Mouse (Mus musculus) induced T-regulatory cell, adult 2 months (primary cell): ENCODE results near the gene Ppip5k1.

Source experiments
- DNase-seq: peaks from one replicate; pipeline ENCODE4 v3.0.0-alpha.2; 2012; ENCODE audit warnings: low read depth

Gene Ppip5k1

GRCm38 (mm10) chr2:121354820-121355592, at the start of gene Ppip5k1:
Ppip5k1 (minus strand) TSS chr2:121355396.
- peak; percentile 96 for DNase-seq

- no peak for DNase-seq
These were observed 48.1 kb upstream of the Ppip5k1 start for GRCm38 (mm10) chr2:121403296-121403695.

- peak; percentile 91 for DNase-seq
These were observed 41.4 kb upstream of the Ppip5k1 start for GRCm38 (mm10) chr2:121396624-121397023.

- peak; percentile 45 for DNase-seq
These were observed 31.9 kb upstream of the Ppip5k1 start, which contains the start of gene Strc for GRCm38 (mm10) chr2:121386961-121387575. Strc (minus strand) TSS chr2:121387168.

- DNase-seq = no peak
These were observed 19.6 kb upstream of the Ppip5k1 start for GRCm38 (mm10) chr2:121374766-121375165.

- no peak for DNase-seq
These were observed 17.1 kb upstream of the Ppip5k1 start for GRCm38 (mm10) chr2:121372266-121372665.

GRCm38 (mm10) chr2:121370921-121371320, 15.7 kb upstream of the Ppip5k1 start:
- no peak for DNase-seq

- no peak for DNase-seq
These were observed 13.6 kb upstream of the Ppip5k1 start for GRCm38 (mm10) chr2:121368831-121369230.

GRCm38 (mm10) chr2:121363656-121364055, 8.5 kb upstream of the Ppip5k1 start:
- DNase-seq = no peak

- no peak for DNase-seq
These were observed 4.3 kb upstream of the Ppip5k1 start for GRCm38 (mm10) chr2:121359461-121359860.

GRCm38 (mm10) chr2:121358381-121358780, 3.2 kb upstream of the Ppip5k1 start:
- DNase-seq = peak; percentile 63

- no peak for DNase-seq
These were observed 2.8 kb upstream of the Ppip5k1 start for GRCm38 (mm10) chr2:121357961-121358360.

GRCm38 (mm10) chr2:121357494-121357893, 2.3 kb upstream of the Ppip5k1 start, which contains the start of gene Ckmt1:
Ckmt1 (plus strand) TSS chr2:121357714.
- no peak for DNase-seq

- DNase-seq = no peak
These were observed 818 bp downstream of the Ppip5k1 start for GRCm38 (mm10) chr2:121354378-121354777.

GRCm38 (mm10) chr2:121353156-121353555, 2.0 kb downstream of the Ppip5k1 start:
- no peak for DNase-seq

GRCm38 (mm10) chr2:121339057-121339456, 16.1 kb downstream of the Ppip5k1 start:
- DNase-seq = peak; percentile 44

GRCm38 (mm10) chr2:121329492-121329891, 25.7 kb downstream of the Ppip5k1 start:
- DNase-seq = no peak

- DNase-seq = no peak
These were observed 31.3 kb downstream of the Ppip5k1 start for GRCm38 (mm10) chr2:121323693-121324470.

GRCm38 (mm10) chr2:121323041-121323440, 32.2 kb downstream of the Ppip5k1 start:
- no peak for DNase-seq

GRCm38 (mm10) chr2:121316278-121316677, 38.9 kb downstream of the Ppip5k1 start:
- DNase-seq = peak; percentile 12

GRCm38 (mm10) chr2:121308997-121309416, 46.2 kb downstream of the Ppip5k1 start:
- no peak for DNase-seq

- no peak for DNase-seq
These were observed 55.2 kb downstream of the Ppip5k1 start for GRCm38 (mm10) chr2:121300036-121300435.
